Mouse (Mus musculus) gastrocnemius, postnatal 36 days (tissue): ENCODE measurements around the gene Epha6. TPM values are rescaled to one million over a fixed set of nuclear protein-coding genes. Genes with fewer than 3 reads are reported as not detected.

Source experiments
- DNase-seq, 2 experiments: peaks; one replicate each; pipeline ENCODE4 v3.0.0; 2022
- intact Hi-C: fragments of 180-260 bp; cut with DNase I; formaldehyde crosslinking; loops from one replicate; pipeline ENCODE4 v1.15.1; 2025
- long read RNA-seq, 2 experiments: library from polyadenylated mRNA; stranded (forward); transcript quantifications; one replicate each; pipeline ENCODE4 v2.0.0; 2021
- total RNA-seq, 2 experiments: library from RNA; stranded (reverse); gene quantifications; 2 replicates each; pipeline ENCODE4 v1.2.3; 2021

Epha6 gene
- not detected for total RNA-seq
- long read RNA-seq, experiment 1, result 0 reads
- long read RNA-seq, experiment 2, result 0 reads

DNA sequence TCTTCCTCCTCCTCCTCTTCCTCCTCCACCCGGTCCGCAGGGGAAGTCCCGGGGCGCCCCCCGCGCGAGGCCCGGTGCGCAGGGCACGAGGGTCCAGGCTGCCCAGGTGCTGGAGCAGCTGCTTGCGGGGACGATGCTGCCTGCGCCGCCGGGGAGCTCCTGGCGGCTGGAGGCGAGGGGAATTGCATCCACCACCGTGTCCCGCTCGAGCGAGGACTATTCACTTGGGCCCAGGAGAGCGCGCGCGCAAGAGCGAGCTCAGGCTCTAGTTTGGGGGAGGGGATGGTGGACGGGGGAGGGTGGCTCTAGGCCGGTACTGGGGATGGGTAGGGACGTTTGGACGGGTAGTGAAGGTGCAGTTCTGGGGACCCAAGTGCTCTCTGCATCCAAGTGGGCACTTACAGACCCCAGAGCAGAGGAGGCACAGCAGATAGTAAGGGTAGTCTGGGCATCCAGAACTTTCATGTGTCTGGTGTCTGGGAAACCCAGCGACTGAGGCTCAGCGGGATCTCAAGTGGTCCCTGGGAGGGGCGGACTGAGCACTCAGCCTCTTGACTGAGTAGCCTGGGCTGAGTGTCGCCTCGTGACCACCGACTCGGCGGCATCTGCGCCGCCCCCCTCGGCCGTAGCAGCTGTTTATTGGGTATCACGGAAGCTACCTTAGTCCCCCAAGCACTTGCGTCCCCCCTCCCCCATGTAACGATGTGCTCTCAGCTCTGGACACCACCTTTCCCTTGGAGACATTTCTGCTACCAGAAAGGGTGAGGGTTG, at the start of gene Epha6:
Gene Epha6, minus strand, starts transcription at position 471 of the 771 bp plus-strand sequence.
- intact Hi-C loops, result no loop called here
- DNase-seq, result no peak

DNA sequence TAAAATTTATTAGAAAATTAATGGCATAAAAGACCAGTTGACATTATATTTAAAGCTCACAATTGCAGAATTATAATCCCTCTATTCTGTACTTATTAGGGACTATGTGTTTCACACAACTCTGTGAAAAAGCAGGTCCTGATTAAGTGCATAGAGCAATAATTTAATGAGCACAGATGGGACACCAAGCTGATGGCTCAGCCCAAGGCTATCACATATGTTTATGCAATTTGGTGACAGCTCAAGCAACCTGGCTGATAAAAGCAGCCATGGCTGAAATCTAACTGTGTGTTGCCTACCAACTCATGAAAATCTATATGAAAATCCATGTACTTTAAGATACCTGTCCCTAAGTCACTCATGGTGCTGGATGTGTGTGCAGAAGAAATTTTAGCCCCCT, 46.4 kb upstream of the Epha6 start:
- DNase-seq, result no peak
- intact Hi-C loops, result no loop called here

GRCm38 (mm10) chr16:60628091-60628490, 22.8 kb upstream of the Epha6 start:
- intact Hi-C loops, result no loop called here
- no peak for DNase-seq

DNA sequence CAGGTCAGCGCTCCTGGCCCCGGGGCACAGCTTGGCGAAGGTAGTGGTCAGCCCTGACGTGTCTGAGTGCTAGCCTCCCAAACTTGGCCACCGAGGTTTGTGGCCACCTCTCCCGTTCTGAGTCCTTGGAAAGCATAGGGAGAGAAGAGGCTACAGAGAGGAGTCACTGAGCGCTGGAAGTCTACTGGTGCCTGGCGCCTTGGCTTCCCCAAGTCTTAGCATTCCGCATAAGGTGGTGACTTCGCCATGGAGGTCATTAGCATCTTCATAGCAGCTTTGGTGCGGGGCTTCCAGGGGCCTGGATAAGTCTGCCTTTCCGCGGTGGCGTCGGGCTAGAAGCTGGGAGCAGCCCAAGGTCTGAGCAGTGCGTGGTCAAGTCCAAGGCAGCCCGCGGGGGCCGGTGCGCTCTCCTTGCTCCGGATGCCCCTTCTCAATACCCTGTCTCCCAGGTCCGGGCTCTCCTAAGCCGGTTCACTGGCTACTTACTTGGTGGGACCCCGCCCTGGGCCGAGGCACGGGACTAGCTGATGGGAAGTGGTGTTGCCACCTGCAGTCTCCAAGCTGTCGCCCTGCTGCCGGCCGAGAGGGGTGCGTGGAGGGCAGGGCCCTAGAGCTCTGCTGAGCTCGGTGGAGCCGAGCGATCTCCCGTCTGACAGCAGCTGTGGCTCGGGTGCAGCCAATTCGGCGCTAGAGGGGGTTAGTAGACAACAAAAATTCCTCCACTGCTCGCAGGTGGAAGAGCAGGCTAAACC, 677 bp upstream of the Epha6 start:
- intact Hi-C loops, result no loop called here
- no peak for DNase-seq

DNA sequence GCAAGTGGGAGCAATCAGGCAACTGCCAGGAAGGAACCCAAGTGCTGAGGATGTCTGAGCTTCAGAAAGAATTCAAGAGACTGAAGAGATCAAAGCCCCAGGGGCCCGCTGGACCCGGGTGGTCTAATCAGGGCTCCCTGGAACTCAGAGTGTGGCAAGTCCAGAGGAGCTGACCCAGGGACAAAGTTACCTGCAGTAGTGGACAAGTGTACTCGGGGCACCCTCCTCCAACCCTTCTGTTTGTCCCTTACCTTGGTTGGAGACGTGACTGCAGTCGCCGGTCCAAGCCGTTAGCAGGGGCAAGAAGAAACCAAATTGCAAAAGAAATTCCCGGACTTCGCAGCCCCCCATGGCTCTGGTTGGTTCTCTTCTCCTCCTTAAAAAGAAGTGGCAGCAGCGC, 718 bp downstream of the Epha6 start:
- intact Hi-C loops, result no loop called here
- no peak for DNase-seq

DNA sequence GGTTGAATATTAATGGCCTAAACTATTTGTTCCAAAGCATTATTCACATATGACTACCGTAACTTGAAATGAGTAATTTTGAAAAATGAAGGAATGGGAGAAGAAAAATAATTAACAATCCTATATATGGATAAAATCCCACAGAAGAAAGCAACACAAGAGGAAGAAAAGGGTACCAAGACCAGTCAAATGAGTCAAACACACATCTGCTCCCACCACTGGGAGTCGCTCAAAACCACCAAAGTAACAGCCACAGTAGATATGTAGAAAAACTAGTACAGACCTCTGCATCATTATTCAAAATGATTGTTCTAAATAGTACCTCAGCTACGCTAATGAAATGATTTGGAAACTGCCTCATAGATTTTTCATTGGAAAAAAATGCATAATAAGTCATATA, 20.0 kb downstream of the Epha6 start:
- intact Hi-C loops, result no loop called here
- no peak for DNase-seq

DNA sequence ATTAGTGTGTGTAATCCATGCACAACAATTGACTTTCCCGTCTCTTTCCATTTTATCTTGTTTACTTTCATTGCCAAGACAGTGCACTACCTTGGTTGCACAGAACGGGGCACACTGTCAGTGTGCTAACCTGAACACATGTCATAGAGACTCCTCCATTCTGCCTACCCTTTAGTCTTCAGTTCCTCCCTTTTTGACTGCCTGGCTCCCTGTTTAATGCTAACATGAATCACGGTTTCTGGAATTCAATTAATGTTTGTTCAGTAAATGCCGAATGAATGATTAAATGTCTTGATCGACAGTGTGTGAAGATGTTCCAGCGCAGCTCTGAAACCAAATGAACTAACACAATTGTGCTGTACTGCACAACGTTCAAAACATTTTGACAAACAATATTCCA, 20.6 kb downstream of the Epha6 start:
- intact Hi-C loops, result no loop called here
- DNase-seq, result no peak

- intact Hi-C loops, result no loop called here
- no peak for DNase-seq
Measured at GRCm38 (mm10) chr16:60570546-60570945, 34.8 kb downstream of the Epha6 start.

DNA sequence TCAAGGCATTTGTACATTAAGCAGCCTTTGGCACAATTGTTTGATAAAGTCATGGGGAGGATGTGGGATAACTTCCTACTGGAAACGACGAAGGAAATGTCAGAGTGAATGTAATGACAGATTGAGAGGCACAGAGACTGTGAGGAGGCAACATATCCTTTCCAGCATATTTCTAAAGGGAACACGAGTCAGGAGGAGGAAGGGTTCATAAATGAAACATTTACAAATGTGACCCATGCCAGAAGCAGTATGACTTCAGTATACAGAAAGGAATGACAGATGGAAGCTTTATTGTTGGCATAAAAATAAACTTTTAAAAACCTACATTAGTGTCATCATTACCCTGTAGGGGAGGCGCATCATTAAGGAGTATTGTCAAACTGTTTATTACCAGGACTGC, 60.9 kb downstream of the Epha6 start:
- DNase-seq, result no peak
- intact Hi-C loops, result no loop called here

- DNase-seq, result no peak
- intact Hi-C loops, result no loop called here
Measured at GRCm38 (mm10) chr16:60538233-60538632, 67.1 kb downstream of the Epha6 start.

DNA sequence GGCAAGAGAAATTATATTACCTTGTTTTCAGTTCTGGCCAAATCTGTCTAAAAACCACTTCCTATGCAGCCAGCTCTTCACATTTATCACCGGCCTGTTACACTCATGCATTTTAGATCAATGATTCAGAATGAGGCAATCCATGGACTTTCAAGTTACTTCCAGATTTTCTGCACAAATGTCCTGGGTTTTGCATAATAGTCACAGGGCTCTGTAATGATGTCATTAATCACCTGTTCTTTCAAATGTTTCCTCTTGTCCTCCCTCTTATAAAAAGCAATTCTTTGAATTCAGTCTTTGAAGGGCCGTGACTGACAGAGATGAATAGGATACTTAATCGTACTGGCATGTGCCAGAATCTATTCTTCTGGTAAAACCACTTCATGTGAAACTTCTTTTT, 95.6 kb downstream of the Epha6 start:
- no peak for DNase-seq
- intact Hi-C loops, result no loop called here

GRCm38 (mm10) chr16:60499567-60499966, 105.8 kb downstream of the Epha6 start:
- intact Hi-C loops, result no loop called here
- no peak for DNase-seq

DNA sequence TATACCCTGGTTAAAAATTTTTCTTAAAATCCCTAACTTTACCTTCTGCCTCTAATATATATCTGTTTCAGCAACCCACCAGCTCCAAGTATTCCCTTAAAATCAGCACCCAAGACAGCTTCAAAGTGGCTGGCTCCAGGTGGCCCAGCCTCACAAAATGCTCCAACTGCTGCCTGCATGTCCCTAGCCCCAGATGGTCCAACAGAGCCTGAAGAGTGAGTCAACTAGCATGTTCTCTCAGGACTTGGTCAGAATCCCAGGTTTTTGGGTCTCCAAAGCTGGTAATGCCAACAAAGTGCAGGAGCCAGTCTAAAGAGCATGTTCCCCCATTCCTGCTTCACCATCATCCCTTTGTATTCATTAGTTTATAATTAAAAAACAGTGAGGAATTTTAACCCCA, 129.6 kb downstream of the Epha6 start:
- DNase-seq, result no peak
- intact Hi-C loops, result no loop called here

- intact Hi-C loops, result no loop called here
Measured at GRCm38 (mm10) chr16:60468200-60468785, 137.0 kb downstream of the Epha6 start.

GRCm38 (mm10) chr16:60435283-60435682, 170.0 kb downstream of the Epha6 start:
- DNase-seq, result no peak

More at GRCm38 (mm10) chr16:60468200-60468785, 137.0 kb downstream of the Epha6 start:
- no peak for DNase-seq

GRCm38 (mm10) chr16:60434241-60434640, 171.1 kb downstream of the Epha6 start:
- no peak for DNase-seq
- intact Hi-C loops, result no loop called here

More at GRCm38 (mm10) chr16:60435283-60435682, 170.0 kb downstream of the Epha6 start:
- intact Hi-C loops, result no loop called here

GRCm38 (mm10) chr16:60395306-60395705, 210.0 kb downstream of the Epha6 start:
- DNase-seq, result no peak
- intact Hi-C loops, result no loop called here

DNA sequence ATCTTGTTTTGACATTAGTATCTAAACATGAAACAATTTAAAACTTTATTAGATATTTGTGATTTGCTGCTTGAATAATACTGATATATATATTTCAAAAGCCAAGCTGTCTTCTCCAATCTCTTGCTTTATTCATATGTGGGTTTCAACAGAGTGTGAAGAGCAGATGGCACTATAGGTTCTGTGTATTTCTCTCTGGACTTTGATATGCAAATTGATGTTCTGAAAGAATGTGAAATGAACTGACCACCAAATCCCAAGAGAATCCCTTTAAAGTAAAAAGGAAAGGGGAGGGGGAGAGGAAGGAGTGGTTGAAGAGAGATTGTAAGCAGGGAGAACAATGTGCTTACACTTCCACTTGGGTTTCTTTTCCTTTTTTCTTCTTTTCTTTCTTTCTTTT, 212.4 kb downstream of the Epha6 start:
- no peak for DNase-seq
- intact Hi-C loops, result no loop called here

DNA sequence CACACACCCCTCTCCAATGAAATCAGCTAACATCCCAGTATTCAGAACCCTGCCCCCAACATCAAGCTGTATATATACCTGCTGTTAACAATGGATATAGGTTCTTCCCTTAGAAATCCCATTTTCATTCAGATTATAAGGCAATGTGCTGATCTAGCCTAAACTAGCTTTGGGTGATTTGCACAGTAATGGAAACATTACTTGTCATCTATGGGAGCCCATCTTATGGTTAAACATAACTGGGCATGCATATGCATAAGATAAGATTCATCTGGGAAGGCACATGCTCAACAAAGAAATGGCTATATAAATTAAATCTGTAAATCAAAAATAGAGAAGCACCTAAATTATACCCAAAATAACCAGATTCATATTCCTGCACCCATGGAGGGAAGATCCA, 230.2 kb downstream of the Epha6 start:
- no peak for DNase-seq
- intact Hi-C loops, result no loop called here

DNA sequence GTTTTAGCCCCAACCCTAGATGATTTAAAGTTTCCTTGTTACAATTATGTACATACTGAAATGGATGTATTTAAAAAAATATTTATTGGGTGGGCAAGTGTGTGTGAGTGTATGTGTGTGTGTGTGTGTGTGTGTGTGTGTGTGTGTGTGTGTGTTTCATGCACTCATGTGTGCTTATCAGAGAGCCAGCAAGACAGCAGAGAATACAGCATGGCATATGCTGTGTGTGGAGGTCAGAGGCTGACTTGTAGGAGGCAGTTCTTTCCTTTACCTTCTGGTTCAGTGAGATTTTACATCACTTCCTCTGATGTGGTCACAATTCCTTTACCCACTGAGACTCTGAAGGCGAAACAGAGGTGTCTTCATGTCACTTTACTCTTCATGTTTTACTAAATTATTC, 321.4 kb downstream of the Epha6 start:
- no peak for DNase-seq
- intact Hi-C loops, result no loop called here

DNA sequence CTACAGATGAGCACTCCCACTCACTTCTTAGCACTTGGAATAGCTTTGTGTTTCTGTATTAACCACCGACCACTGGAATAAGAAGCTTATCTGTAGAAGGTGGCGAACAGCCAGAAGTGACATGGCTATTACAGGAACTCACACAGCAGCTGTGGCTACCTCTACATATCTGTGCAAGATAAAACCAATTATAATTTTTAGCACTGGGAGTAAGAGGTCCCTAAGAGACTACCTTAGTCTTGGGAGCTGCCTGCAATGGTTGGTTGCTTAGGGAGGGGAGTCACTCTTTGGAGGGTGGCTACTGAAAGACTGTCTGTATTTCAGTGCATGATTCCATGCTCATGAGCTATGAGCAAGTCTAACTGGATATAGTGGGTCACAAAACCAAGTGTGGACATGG, 331.2 kb downstream of the Epha6 start:
- intact Hi-C loops, result no loop called here
- no peak for DNase-seq
